Mouse (Mus musculus): ENCODE measurements around the gene Gm39566.
A peak's percentile ranks its signal among the peaks of the same experiment; 100 is the strongest.

The Gm39566 gene

DNA sequence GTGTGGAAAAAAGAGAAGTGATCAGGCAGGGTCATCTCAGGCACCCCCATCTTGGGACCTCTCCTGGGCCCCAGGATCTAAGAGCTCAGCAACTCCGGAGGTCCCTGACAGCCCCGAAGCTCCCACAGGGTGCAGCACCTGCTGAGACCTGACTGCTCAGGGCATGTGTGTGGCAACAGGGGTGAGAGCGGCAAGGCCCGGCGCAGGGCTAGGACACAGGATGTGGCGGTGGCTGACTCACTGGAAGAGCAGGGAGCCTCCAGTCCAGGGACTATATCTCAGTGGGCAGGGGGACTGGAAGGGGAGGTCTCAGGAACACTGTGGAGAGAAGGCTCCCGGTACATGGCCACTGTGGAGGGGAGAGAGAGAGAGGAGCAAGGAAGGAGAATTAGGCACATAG is 17.2 kb downstream of the Gm39566 start:
- no peak for DNase-seq (ENCODE audit: low spot score in 2 of 2)

DNA sequence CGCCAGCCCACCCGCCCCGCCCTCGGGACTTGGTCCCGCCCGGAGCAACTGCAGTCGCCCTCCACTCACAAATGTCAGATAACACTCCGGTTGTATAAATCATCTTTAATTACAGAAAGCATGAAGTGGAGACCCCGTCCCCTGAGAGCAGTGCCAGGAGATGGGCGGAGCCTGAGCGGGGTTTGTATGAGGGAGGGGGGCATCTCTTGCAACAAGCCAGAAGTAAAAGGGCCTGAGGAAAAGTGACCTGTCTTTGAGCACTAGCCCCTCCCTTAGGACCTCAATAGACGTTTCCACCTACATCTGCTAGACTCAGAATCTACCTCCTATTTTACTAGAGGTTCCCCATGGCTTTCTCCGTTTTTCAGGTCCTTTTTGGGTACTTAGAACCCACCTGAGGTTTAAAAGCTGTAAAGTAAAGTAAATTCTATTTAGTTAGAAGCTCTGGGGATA is 19.1 kb downstream of the Gm39566 start:
- no peak for DNase-seq (ENCODE audit: low spot score in 2 of 2)

DNA sequence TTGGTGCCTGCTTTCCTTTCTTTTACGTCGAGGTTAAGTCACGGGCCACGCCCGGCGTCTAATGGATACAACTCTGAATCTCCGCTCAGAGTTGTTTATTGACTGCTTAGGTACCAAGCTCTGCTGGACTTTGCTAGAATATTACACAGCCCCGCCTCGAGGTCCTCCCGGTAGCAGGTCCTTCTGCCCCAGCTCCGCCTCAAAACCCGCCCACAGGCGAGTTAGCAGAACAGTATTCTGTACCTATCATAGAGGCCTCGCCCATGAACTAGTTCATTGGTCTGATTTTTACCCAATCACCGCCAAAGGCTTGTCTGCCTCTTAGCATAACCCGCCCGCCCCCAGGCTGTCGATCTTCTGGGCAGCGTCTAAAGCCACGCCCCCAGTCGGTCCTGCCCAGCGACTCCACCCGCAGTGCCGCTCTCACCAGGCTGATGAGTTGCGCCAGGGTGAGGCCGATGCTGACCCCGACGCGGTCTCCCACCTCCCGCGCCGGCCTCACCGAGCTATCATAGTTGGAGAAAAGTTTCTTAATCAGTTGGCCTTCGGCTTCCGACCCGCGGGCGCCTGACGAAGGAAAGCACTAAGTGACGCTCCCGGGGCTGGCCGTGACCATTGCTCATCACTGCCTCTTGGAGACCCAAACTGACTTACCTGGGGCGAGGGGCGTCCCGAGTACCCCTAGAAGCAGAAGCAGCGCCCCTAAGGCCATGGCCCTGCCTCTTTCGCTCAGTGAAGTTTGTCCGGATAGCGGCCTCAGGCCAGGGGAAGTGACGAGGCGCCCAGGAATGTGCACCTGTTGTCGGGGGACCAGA is 19.7 kb downstream of the Gm39566 start, which contains the start of gene Chrnb1:
Chrnb1 (minus strand) TSS at position 776 of the 815 bp plus-strand sequence.
- peak; percentile 59 to 81 for DNase-seq (ENCODE audit: low spot score in 2 of 2)

DNA sequence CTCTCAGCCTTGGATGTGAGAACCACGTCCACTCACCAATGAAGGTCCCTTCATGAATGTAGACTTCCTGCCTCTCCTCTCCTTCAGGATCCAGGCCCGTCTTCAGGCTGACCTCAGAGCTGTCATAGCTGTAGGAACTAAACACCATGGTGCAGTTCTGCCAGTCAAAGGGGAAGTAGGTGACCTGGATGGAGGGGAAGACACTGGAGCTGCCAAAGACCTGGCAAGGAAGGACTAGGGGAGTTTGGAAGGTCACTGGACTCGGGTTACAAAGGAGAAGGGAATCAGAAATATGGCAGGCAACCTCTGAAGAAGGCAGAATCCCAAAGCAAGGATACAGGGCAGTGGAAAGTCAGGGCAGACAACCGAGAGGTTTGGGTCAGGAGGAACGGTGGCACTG is 21.7 kb downstream of the Gm39566 start:
- no peak for DNase-seq (ENCODE audit: low spot score in 2 of 2)

DNA sequence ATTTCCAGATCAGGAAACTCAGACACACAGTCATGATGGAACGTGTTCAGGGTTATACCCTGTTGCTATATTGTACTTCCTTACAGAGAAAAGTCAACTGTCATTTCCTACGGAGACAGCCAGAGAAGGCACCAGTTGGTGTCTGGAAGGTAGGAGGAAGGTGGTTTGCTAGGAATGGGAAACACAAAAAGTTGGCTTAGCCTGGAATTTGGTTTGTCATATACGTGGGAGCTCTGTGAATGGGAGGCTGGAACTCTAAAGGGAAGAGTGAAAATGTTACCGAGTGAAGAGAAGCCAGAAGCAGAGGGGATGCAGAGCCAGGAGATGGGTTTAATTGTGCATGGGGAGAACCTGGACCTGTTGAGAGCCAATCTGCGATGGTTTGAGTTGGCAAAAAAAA is 23.7 kb downstream of the Gm39566 start:
- DNase-seq (ENCODE audit: low spot score in 2 of 2) = no peak

DNA sequence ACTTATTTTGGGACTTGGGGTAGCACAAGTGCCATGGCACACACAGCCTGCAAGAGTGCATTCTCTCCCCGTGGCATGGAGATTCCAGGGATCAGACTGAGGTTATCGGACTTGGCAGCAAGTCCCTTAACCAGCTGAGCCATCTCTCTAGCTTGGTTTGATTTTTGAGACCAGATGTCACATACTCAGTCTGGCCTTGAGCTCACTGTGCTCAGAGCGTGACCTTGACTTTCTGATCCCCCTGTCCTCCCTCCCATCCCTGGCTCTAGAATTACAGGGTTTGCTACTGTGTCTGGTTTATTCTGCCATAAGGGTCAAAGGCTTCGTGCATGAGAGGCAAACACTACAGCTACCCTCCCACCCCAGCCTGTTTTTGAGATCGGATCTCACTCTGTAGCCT is 25.7 kb downstream of the Gm39566 start:
- no peak for DNase-seq (ENCODE audit: low spot score in 2 of 2)

DNA sequence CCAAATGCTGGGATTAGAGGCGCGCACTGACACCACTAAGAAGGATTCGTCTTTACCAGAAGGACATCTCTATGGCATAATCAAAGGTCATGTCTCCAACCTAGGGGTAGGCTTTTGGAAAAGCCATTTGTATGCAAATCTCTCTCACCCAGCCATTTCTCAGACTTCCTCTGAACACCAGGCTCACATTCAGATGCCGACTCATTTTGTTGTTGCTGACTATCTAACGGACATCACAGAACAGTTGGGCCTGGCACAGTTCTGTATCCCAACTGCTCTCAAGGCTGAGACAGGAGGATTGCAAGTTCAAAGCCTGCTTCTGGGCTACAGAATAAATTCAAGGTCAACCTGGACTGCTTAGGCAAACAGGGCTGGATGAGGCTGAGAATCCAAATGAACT is 27.8 kb downstream of the Gm39566 start:
- DNase-seq (ENCODE audit: low spot score in 2 of 2) = no peak

DNA sequence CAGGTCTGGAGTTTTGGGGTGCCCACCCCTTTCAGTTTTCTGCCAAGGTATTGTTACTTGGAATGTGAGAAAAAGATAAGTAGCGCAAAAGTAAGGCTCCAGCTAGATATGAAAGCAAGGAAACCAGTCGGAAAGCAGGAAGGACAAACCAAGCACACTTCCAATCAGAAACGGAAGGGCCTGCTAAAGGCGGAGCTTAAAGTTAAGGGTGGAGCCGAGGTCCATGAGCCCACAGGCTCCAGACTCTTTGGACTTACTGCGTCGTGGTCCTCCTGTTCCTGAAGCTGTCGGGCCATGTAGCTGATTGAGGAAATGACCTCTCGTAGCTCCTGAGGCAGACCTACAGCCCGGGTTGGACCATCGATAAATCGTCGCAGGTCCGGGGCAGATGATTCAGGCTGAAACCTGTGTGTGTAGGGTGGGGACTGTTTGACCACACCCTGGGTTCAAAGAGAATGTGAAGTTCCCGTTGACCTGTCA is 30.3 kb downstream of the Gm39566 start:
- DNase-seq (ENCODE audit: low spot score in 2 of 2) = no peak

DNA sequence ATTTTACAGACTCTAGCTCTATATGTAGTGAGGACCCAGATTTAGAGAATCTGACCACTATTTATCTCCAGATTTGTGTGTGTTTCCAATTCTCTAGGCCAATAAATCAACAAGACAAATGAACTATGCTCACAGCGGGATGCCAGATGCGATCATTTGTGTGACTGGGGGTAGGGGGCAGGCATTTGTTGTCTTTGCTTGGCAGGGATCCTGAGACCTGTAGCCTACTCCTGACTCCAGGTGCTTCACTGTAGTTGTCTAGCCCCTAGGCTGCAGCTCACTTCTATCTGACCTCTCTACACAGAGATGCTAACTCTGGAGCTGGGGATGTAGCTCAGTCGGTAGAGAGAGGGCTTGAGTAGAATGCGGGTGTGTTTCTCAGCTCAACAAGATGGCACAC is 33.3 kb downstream of the Gm39566 start:
- no peak for DNase-seq (ENCODE audit: low spot score in 2 of 2)

DNA sequence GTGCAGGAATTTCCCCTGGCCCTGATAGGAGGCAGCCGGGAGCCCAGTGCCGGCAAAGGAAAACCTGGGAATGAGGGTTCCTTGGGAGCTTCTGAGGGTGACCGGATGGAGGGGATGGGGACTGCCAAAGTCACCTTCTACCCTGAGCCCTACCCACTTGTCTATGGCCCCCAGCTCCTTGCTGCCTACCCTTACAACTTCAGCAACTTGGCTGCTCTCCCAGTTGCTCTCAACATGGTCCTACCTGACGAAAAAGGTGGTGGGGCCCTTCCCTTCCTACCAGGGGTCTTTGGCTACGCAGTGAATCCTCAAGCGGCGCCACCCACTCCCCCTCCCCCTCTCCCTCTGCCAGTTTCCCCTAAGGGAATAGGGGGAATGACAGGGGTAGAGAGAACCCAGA is 36.1 kb downstream of the Gm39566 start:
- DNase-seq (ENCODE audit: low spot score in 2 of 2) = no peak

DNA sequence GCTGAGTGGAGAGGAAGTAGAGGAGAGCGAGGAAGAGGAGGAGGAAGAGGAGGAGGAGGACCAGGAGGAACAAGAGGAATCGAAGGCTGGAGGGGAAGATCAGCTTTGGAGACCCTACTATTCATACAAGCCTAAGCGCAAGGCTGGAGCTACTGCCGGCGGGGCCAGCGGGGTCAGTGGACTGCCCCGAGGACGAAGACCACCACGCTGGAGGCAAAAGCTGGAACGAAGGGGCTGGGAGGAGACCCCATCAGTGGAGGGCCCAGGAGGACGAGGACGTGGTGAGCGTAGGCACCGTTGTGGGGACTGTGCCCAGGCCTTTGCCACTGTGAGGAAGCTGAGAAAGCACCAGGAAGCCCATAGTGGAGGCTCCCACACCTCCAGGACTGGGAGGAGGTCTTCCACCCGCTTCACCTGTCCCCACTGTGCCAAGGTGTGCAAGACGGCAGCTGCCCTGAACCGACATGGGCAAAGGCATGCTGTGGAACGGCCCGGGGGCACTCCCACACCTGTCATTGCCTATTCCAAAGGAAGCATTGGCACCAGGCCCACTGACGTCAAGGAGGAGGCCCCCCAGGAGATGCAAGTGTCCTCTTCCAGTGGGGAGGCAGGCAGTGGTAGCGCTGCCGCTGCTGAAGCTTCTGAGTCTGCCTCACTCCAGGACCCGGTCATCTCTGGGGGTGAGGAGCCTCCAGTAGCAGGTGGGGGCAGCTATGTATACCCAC is 36.7 kb downstream of the Gm39566 start:
- no peak for DNase-seq (ENCODE audit: low spot score in 2 of 2)

DNA sequence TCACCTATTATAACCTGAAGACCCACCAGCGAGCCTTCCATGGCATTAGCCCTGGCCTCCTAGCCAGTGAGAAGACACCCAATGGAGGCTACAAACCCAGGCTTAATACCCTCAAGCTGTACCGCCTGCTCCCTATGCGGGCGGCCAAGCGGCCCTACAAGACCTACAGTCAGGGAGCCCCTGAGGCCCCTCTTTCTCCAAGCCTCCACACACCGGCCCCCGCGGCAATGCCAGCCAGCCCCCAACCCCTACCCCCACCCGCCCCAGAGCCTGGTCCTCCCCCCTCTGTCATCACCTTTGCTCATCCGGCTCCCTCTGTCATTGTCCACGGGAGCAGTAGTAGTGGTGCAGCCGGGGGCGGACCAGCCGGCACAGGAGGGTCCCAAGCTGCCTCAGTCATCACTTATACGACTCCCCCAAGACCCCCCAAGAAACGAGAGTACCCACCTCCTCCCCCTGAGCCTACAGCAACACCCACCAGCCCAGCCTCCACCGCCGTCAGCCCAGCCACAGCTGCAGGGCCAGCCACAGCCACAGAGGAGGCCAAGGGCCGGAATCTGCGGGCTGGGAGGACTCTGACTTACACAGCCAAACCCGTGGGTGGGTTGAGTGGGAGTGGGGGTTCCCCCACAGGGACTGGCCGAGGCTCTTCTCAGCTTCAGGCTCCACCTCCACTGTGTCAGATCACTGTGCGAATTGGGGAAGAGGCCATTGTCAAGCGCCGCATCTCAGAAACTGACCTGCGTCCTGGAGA is 37.4 kb downstream of the Gm39566 start:
- DNase-seq (ENCODE audit: low spot score in 2 of 2) = no peak

DNA sequence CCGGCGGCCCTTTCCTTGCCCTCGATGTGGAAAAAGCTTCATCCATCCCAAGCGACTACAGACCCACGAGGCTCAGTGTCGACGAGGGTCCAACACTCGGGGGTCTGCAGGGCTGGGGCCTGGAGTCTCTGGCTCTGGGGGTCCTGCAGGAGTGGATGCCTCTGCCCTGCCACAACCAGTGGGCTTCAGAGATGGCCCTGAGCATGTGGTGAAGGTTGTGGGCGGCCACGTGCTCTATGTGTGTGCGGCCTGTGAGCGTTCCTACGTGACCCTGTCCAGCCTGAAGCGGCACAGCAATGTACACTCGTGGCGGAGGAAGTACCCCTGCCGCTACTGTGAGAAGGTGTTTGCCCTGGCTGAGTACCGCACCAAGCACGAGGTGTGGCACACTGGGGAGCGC is 38.6 kb downstream of the Gm39566 start:
- no peak for DNase-seq (ENCODE audit: low spot score in 2 of 2)

DNA sequence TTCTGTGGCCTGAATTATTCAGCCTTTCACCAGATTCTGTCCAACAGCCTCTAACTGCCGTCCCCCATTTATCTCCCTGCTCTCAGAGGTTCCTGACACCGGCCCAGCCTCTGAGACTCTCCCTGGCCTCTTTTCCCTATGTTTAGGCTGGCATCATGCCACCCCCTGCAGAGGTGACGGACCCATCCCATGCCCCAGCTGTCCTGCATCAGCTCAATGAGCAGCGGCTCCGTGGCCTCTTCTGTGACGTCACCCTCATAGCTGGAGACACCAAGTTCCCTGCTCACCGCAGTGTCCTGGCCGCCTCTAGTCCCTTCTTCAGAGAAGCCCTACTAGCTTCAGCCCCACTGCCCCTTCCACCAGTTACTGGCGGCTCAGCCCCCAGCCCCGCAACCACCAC is 39.4 kb downstream of the Gm39566 start:
- no peak for DNase-seq (ENCODE audit: low spot score in 2 of 2)

DNA sequence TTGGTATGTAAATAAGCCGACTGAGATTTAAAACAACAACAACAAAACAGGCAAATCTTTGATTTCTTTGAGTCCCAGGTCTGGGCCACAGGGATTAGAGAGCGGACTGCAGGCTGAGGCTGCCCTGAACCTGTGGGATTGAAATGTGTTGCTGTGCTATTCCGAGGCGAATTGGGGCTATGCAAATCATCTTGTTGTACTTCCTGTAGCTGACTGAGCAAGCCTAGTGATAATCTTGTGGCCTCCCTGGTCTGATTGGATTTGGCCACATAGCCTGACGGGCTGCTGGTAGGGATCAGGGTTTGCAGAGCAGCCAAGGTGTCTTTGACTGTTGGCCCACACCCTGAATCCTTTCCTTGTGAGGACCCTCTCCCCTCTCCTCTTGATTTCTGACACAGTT is 40.1 kb downstream of the Gm39566 start:
- DNase-seq (ENCODE audit: low spot score in 2 of 2) = no peak

DNA sequence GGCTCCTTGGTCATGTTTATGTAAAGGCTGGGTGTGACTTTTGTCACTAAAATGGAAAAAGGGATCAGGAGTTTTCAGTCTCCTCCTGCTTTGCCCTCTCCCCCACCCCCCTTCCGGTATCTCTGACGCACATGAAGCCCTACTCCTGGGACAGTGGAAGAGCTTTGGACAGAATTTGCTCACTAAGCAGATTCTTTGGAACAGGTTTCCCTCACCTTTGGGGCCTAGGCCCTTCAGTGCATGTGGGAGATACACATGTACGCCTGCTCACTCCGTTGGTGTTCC is 47.5 kb downstream of the Gm39566 start:
- DNase-seq (ENCODE audit: low spot score in 2 of 2) = no peak

DNA sequence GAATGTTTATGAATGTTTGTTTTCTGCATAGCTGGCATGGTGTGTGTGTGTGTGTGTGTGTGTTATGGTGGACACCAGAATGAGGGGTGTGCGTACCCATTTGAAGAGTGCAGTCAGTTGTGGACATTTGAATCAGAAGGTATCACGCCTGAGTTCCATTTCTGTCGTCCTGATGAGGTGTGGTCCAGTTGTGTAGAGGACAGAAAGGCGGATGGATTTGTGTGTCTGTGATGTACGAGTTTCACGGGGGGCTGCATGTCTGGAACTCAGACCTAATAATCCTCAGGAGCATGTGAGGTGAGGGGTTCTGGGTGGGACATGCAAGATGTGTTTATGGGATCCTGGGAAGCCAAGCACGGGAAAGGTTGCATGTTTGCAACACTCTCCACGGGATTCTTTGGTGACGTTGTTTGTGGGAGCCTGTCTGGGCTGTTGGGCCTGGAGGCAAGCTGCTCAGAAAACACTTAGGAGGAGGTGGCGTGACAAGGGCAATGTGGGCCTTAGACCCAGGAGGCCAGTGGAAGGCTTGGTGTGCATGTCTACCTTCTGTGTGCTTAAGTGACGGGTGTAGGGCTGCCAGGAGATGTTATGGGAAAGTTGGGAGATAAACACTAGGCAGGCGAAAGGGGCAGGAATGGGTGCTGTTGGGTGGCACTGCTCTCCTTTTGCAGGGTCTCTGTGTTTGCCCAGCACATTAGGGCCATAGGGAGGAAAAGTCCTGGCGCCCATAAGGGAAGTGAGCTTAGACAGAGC is 48.0 kb downstream of the Gm39566 start:
- no peak for DNase-seq (ENCODE audit: low spot score in 2 of 2)

DNA sequence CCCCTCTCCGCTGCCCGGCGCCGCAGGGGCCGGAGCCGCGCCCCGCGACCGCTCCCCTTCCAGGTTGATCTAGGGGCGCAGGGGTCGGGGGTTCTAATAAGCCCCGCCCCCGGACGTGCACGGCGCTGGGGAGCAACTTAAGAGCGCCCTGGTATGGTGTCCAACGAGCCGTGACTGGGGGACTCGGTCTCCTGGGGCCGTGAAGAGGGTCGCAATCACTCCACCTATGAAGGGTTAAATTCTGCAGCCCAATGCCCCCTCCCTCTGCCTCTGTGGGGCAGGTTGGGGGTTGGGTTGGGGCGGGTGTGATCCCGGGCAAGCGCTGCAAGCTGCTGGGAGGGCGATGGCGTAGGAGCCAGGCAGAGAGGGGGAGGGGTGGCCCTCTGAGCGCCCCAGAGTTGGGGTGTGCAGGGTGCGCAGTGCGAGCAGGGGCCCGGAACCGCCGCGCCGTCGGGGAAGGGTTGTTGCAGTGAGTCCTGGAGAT is 48.9 kb downstream of the Gm39566 start:
- peak in 1 of 2 experiments; percentile 64 for DNase-seq (ENCODE audit: low spot score in 2 of 2)

DNA sequence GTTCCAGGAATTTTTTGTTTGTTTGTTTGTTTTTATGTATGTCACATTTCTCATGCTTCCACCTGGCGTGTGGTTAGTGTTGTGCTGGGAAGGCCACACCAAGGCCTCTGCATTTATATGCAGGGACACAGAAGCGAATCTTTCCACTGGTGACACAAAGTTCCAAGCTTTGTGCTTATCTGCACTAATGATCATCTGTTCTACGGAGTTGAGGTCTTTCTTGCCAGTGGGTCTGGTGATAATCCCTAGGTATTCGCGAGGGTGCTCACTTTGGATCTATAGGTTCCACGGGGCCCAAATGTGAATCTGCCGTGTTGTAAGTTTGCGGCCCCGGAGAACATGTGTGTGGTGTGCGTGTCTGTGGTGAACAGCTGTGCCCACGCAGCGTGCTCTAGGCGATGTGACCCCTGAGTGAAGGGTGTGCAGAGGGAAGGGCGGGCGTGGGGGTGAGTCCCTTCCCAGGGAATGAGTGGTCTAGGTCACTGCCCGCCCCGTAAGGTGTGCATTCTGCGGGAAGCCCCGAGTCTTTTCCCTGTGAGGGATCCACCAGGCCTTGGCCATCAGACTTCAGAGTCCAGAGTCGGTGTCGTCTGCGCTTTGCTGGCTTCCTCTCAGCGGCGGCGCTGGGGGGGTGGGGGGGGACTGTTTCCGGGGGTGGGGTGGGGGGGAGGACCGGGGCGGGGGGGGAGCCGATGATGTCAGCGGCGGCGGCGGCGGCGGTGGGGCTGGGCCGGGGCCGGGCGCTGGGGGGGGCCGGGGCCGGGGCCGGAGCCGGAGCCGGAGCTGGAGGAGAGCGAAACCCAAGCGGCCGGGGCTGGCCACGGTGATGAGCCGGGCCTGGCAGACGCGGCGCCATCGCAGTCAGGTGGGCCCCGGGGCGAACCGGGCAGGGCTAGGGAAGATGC is 49.6 kb downstream of the Gm39566 start, which contains the start of gene Zbtb4:
Zbtb4 (plus strand) TSS at position 692 of the 905 bp plus-strand sequence.
- DNase-seq (ENCODE audit: low spot score in 2 of 2) = no peak

DNA sequence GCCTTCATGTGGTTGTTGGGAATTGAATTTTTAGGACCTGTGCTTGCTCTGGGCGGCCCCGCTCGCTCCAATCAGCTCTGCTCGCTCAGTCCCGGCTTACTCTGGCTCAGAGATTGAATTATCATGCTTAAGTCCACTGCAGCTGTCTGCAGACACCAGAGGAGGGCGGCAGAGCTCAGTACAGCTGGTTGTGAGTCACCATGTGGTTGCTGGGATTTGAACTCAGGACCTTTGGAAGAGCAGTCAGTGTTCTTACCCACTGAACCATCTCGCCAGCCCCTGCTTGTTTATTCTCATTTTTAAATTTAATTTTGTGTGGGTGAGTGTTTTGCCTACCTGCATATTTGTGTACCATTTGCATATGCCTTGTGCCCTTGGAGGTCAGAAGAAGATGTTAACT is 51.5 kb downstream of the Gm39566 start:
- DNase-seq (ENCODE audit: low spot score in 2 of 2) = no peak

Data from cerebellum, postnatal 4 days (tissue).